Mouse (Mus musculus): ENCODE measurements at regions not wholly inside any gene's neighbourhood (a gene's known extent, or its start where the extent isn't known, plus 50 kb on each side); places are given as distances from the start of the nearest gene placed in this dataset.
A peak's percentile ranks its signal among the peaks of the same experiment; 100 is the strongest.

- peak; percentile 69 for DNase-seq (ENCODE audit: low read depth, low spot score)
- Histone ChIP-seq H3K4me3 (ENCODE audit: control insufficient read depth in 1 of 2, insufficient read depth in 1 of 2, low read depth in 2 of 2, low read length in 2 of 2) (peak overlapping the region in 1 of 2 experiments; percentile 28; a peak in 1 of 4 replicates), H3K9me3 (replicated peaks; ENCODE audit: insufficient read depth, low read length) (no peaks in the 10 kb centered on the region), H3K27ac (ENCODE audit: control insufficient read depth, low read depth, low read length) (peak overlapping the region; percentile 67), H3K79me2 (ENCODE audit: control insufficient read depth, insufficient read depth, low read length, poor library complexity) (no peaks in the 10 kb centered on the region), H3K4me1 (ENCODE audit: control insufficient read depth in 1 of 2, insufficient read depth in 2 of 2, low read length in 2 of 2) (peaks cover 15 to 20% of the 10 kb centered on the region in 2 experiments), H3K27me3 (ENCODE audit: control insufficient read depth in 1 of 2, insufficient read depth in 2 of 2, low read length in 2 of 2) (no peaks in the 10 kb centered on the region), H3K36me3 (ENCODE audit: control insufficient read depth in 1 of 2, insufficient read depth in 2 of 2, low read length in 2 of 2) (peaks cover 0 to 14% of the 10 kb centered on the region in 2 experiments; a peak in 2 of 4 replicates), H3K9ac (ENCODE audit: control insufficient read depth, low read depth, low read length, poor library complexity, severe bottlenecking) (no peak overlapping the region; the same call in 1 of the 2 replicates)
- peak; percentile 20; the same call in 1 of the 2 replicates for TF ChIP-seq MXI1 (IDR thresholded peaks at IDR 0.05; ENCODE audit: low read depth, low read length)
- 0 out of 2 replicates have a peak, but pooled peaks have one; percentile 9 for TF ChIP-seq ZC3H11A (IDR thresholded peaks at IDR 0.05; ENCODE audit: low read depth, low read length)
- TF ChIP-seq BHLHE40 (IDR thresholded peaks at IDR 0.05; ENCODE audit: borderline replicate concordance, low read depth, low read length), result peak; percentile 64; the same call in 1 of the 2 replicates
- TF ChIP-seq ZNF384 (IDR thresholded peaks at IDR 0.05; ENCODE audit: low read depth, low read length), result no peak
- no peak for TF ChIP-seq MYB (IDR thresholded peaks at IDR 0.05; ENCODE audit: low read depth, low read length)
- TF ChIP-seq TBP (IDR thresholded peaks at IDR 0.05; ENCODE audit: low read depth, low read length), result no peak
- TF ChIP-seq RAD21 (IDR thresholded peaks at IDR 0.05; ENCODE audit: low read depth, low read length), result no peak
- no peak for TF ChIP-seq POLR2AphosphoS5 (IDR thresholded peaks at IDR 0.05; ENCODE audit: borderline replicate concordance, low read depth, low read length)
- TF ChIP-seq MAFK (IDR thresholded peaks at IDR 0.05; ENCODE audit: borderline replicate concordance, low read depth, low read length), result no peak
- 0 out of 2 replicates have a peak, but pooled peaks have one; percentile 24 for TF ChIP-seq HCFC1 (IDR thresholded peaks at IDR 0.05; ENCODE audit: low read depth, low read length)
- no peak for TF ChIP-seq MAX (IDR thresholded peaks at IDR 0.05; ENCODE audit: low read length)
- peak; percentile 66; the same call in 1 of the 2 replicates for TF ChIP-seq TCF12 (IDR thresholded peaks at IDR 0.05; ENCODE audit: low read depth, low read length)
- TF ChIP-seq TAL1 (IDR thresholded peaks at IDR 0.05; ENCODE audit: low read length), result no peak
- TF ChIP-seq POLR2A (IDR thresholded peaks at IDR 0.05; ENCODE audit: control insufficient read depth in 1 of 2, insufficient read depth in 1 of 2, low read depth in 1 of 2, low read length in 2 of 2, poor library complexity in 1 of 2), result no peak
- TF ChIP-seq MYC (IDR thresholded peaks at IDR 0.05; ENCODE audit: low read depth, low read length), result no peak
- no peak for TF ChIP-seq ZKSCAN1 (IDR thresholded peaks at IDR 0.05; ENCODE audit: low read depth, low read length)
- no peak for TF ChIP-seq UBTF (IDR thresholded peaks at IDR 0.05; ENCODE audit: borderline replicate concordance, insufficient read depth, low read depth, low read length)
- no peak for TF ChIP-seq ZMIZ1 (IDR thresholded peaks at IDR 0.05; ENCODE audit: low read depth, low read length)
- no peak for TF ChIP-seq CHD1 (IDR thresholded peaks at IDR 0.05; ENCODE audit: low read depth, low read length)
- peak; percentile 70; the same call in 1 of the 2 replicates for TF ChIP-seq RCOR1 (IDR thresholded peaks at IDR 0.05; ENCODE audit: low read depth, low read length)
- peak; percentile 75 to 82 for TF ChIP-seq EP300 (IDR thresholded peaks at IDR 0.05; ENCODE audit: low read depth in 1 of 2, low read length in 2 of 2)
- peak; percentile 68 for TF ChIP-seq GATA1 (IDR thresholded peaks at IDR 0.05; ENCODE audit: low read depth, low read length)
- peak; percentile 58 for TF ChIP-seq SIN3A (IDR thresholded peaks at IDR 0.05; ENCODE audit: low read length)
- TF ChIP-seq NELFE (IDR thresholded peaks at IDR 0.05; ENCODE audit: low read depth, low read length), result no peak
- peak; percentile 88 for TF ChIP-seq ETS1 (IDR thresholded peaks at IDR 0.05; ENCODE audit: low read depth, low read length)
- TF ChIP-seq MEF2A (IDR thresholded peaks at IDR 0.05; ENCODE audit: extremely low read depth, insufficient replicate concordance, low read depth, low read length, poor library complexity, severe bottlenecking), result peak; percentile 95
- peak; percentile 11; the same call in 1 of the 2 replicates for TF ChIP-seq SMC3 (IDR thresholded peaks at IDR 0.05; ENCODE audit: low read depth, low read length)
- no peak for TF ChIP-seq CTCF (IDR thresholded peaks at IDR 0.05 in 2 of 3, conservative IDR thresholded peaks at IDR 0.05 in 1 of 3; ENCODE audit: control insufficient read depth in 1 of 3, insufficient read depth in 1 of 3, low read depth in 2 of 3, low read length in 3 of 3, poor library complexity in 1 of 3, severe bottlenecking in 1 of 3)
- no peak for TF ChIP-seq POLR2AphosphoS2 (IDR thresholded peaks at IDR 0.05; ENCODE audit: low read length)
- TF ChIP-seq E2F4 (IDR thresholded peaks at IDR 0.05; ENCODE audit: borderline replicate concordance, low read depth, low read length), result no peak
- TF ChIP-seq GABPA (IDR thresholded peaks at IDR 0.05; ENCODE audit: low read depth, low read length), result no peak
- no peak for TF ChIP-seq CHD2 (IDR thresholded peaks at IDR 0.05; ENCODE audit: low read length)
- no peak for TF ChIP-seq ELF1 (IDR thresholded peaks at IDR 0.05; ENCODE audit: low read depth, low read length)
- TF ChIP-seq KAT2A (conservative IDR thresholded peaks at IDR 0.05; ENCODE audit: low read depth, low read length), result no peak
- no peak for TF ChIP-seq JUND (IDR thresholded peaks at IDR 0.05; ENCODE audit: low read depth, low read length)
- TF ChIP-seq USF2 (IDR thresholded peaks at IDR 0.05; ENCODE audit: borderline replicate concordance in 1 of 2, insufficient read depth in 1 of 2, low read depth in 1 of 2, low read length in 2 of 2), result no peak
- TF ChIP-seq USF1 (IDR thresholded peaks at IDR 0.05; ENCODE audit: low read depth, low read length), result peak; percentile 46; the same call in 1 of the 2 replicates
- TF ChIP-seq MAZ (IDR thresholded peaks at IDR 0.05; ENCODE audit: low read depth, low read length), result no peak
These were observed 863.2 kb downstream of the Zfp704 start for GRCm38 (mm10) chr3:8746677-8747076.

Data from MEL (cell line).